Mouse (Mus musculus): Measurements from ENCODE around the gene Rab42. TPM values are rescaled to one million over a fixed set of nuclear protein-coding genes. Genes with fewer than 3 reads are reported as not detected.

Gene Rab42
- polyA plus RNA-seq, 1 experiment: 0.30 TPM

DNA sequence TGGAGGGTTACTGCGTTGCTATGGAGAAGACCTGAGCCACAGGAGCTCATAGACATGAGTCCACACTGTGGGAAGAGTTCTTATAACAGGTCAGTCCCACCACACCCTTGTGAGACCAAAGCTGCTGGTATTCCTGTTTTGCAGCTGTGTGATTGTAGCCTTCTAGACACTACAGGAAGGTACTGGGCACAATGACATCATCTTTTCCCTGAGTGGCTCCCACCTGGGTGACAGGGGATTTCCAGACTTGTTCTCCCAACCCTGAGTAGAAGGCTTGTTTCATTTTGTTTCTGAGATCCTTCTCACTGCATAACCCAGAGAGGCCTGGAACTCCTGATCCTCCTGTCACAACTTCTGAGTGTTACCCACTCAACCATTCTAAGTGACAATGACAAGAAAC, 3.3 kb downstream of the Rab42 start:
- H3K4me3 ChIP-seq: no peak overlapping the region
- H3K36me3 ChIP-seq (ENCODE audit: control insufficient read depth, insufficient read depth): no peaks in the 10 kb centered on the region
- TF ChIP-seq TCF12 (IDR thresholded peaks at IDR 0.05; ENCODE audit: insufficient read depth, poor library complexity, severe bottlenecking): no peak
- no peak for TF ChIP-seq USF1 (IDR thresholded peaks at IDR 0.05; ENCODE audit: low read depth)
- TF ChIP-seq CEBPB (IDR thresholded peaks at IDR 0.05; ENCODE audit: insufficient read depth, poor library complexity, severe bottlenecking): no peak
- TF ChIP-seq POLR2AphosphoS2 (IDR thresholded peaks at IDR 0.05; ENCODE audit: insufficient read length, low read depth): no peak
- no peaks in the 10 kb centered on the region for H3K27me3 ChIP-seq (ENCODE audit: control insufficient read depth, insufficient read depth, insufficient read length)
- H3ac ChIP-seq (ENCODE audit: control insufficient read depth, insufficient read length): no peak overlapping the region
- H3K4me2 ChIP-seq (ENCODE audit: low read depth): no peak overlapping the region
- no peaks in the 10 kb centered on the region for H3K79me2 ChIP-seq (ENCODE audit: control insufficient read depth, insufficient read depth)

DNA sequence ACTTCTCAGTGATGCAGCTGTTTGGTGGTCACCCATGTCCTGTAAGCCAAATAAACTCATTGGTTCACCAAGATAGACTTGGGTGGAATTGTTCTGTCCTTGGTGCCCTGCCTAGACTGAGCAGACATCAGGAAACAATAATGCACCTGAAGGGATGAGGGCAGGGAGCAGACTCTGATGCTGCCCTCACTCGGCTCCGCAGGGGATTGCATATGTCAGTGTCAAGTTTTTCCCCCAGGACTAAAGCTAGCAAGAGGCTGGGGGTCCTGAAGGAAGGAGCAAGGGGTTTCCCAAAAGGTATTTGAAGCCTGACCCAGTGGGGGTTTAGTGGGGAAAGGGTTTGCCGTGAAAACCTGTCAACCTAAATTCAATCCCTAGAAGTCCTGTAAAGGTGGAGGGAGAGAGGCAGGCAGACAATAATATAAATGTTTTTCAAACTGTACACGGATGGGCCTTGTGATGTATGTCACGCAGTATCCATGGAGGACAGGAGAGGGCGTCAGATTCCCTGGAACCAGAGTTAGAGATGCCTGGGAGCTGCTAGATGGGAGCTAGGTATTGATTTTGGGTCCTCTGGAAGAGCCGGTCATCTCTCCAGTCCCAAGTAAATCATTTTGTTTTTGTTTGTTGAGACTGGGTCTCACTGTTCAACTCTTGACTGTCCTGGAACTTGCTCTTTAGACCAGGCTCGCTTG, 7.3 kb downstream of the Rab42 start:
- H3K4me3 ChIP-seq: no peak overlapping the region

DNA sequence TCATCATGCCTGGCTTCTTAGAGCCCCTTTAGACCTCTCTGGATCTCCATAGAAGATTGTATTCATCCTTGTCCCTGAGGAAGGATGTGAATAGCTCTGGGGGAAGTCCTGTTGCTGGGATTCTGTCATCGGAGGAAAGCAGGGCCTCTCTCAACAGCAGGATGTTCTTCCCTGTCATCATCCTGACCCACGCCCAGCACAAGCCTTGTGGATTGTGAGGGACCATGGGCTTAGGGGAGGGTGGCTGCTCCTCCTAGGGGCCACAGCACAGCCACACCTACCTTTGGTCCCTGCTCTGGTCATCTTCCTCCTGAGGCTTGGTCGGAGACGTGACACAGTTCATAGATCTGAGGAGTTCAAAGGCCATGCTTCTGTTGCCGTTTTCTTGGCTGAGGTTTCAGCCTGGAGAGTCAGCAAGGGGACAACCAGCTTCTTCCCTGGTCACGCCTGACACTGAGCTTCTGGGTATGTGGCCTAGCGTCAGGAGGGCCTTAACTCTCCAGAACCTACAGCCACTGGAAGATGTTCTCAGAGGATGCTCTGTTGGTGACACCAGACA, 9.4 kb downstream of the Rab42 start:
- H3K4me2 ChIP-seq (ENCODE audit: low read depth): no peak overlapping the region
- H3K27me3 ChIP-seq (ENCODE audit: control insufficient read depth, insufficient read depth, insufficient read length): no peaks in the 10 kb centered on the region
- no peaks in the 10 kb centered on the region for H3K79me2 ChIP-seq (ENCODE audit: control insufficient read depth, insufficient read depth)
- TF ChIP-seq POLR2A (IDR thresholded peaks at IDR 0.05; ENCODE audit: insufficient read length, low read depth) (no peak), REST (IDR thresholded peaks at IDR 0.05; ENCODE audit: insufficient read depth, insufficient read length) (no peak), TCF3 (IDR thresholded peaks at IDR 0.05; ENCODE audit: insufficient read length, low read depth) (no peak), MYOG (IDR thresholded peaks at IDR 0.05; ENCODE audit: control insufficient read depth in 1 of 3, insufficient read depth in 1 of 3, insufficient read length in 2 of 3, low read depth in 2 of 3) (no peak), SRF (IDR thresholded peaks at IDR 0.05; ENCODE audit: control insufficient read depth, insufficient read length, low read depth) (no peak), TCF12 (IDR thresholded peaks at IDR 0.05; ENCODE audit: insufficient read depth, poor library complexity, severe bottlenecking) (no peak), USF1 (IDR thresholded peaks at IDR 0.05; ENCODE audit: low read depth) (no peak), MAX (IDR thresholded peaks at IDR 0.05; ENCODE audit: low read depth) (no peak), CEBPB (IDR thresholded peaks at IDR 0.05; ENCODE audit: insufficient read depth, poor library complexity, severe bottlenecking) (no peak), E2F4 (IDR thresholded peaks at IDR 0.05; ENCODE audit: insufficient read depth) (no peak), POLR2AphosphoS2 (IDR thresholded peaks at IDR 0.05; ENCODE audit: insufficient read length, low read depth) (no peak), MYOD1 (IDR thresholded peaks at IDR 0.05; ENCODE audit: control insufficient read depth in 1 of 3, insufficient read length in 2 of 3, low read depth in 2 of 3) (no peak)
- no peak overlapping the region for H3ac ChIP-seq (ENCODE audit: control insufficient read depth, insufficient read length)
- no peak overlapping the region for H3K4me3 ChIP-seq
- H3K36me3 ChIP-seq (ENCODE audit: control insufficient read depth, insufficient read depth): peaks cover 8% of the 10 kb centered on the region

More for the DNA sequence above, 7.3 kb downstream of the Rab42 start:
- Histone ChIP-seq H3ac (ENCODE audit: control insufficient read depth, insufficient read length) (no peak overlapping the region), H3K79me2 (ENCODE audit: control insufficient read depth, insufficient read depth) (no peaks in the 10 kb centered on the region), H3K36me3 (ENCODE audit: control insufficient read depth, insufficient read depth) (no peaks in the 10 kb centered on the region), H3K4me2 (ENCODE audit: low read depth) (no peak overlapping the region), H3K27me3 (ENCODE audit: control insufficient read depth, insufficient read depth, insufficient read length) (no peaks in the 10 kb centered on the region)
- TF ChIP-seq POLR2AphosphoS2 (IDR thresholded peaks at IDR 0.05; ENCODE audit: insufficient read length, low read depth) (no peak), REST (IDR thresholded peaks at IDR 0.05; ENCODE audit: insufficient read depth, insufficient read length) (no peak), MYOG (IDR thresholded peaks at IDR 0.05; ENCODE audit: control insufficient read depth in 1 of 3, insufficient read depth in 1 of 3, insufficient read length in 2 of 3, low read depth in 2 of 3) (no peak), POLR2A (IDR thresholded peaks at IDR 0.05; ENCODE audit: insufficient read length, low read depth) (no peak), MAX (IDR thresholded peaks at IDR 0.05; ENCODE audit: low read depth) (no peak), MYOD1 (IDR thresholded peaks at IDR 0.05; ENCODE audit: control insufficient read depth in 1 of 3, insufficient read length in 2 of 3, low read depth in 2 of 3) (no peak), TCF3 (IDR thresholded peaks at IDR 0.05; ENCODE audit: insufficient read length, low read depth) (no peak), TCF12 (IDR thresholded peaks at IDR 0.05; ENCODE audit: insufficient read depth, poor library complexity, severe bottlenecking) (no peak), SRF (IDR thresholded peaks at IDR 0.05; ENCODE audit: control insufficient read depth, insufficient read length, low read depth) (no peak), CEBPB (IDR thresholded peaks at IDR 0.05; ENCODE audit: insufficient read depth, poor library complexity, severe bottlenecking) (no peak), E2F4 (IDR thresholded peaks at IDR 0.05; ENCODE audit: insufficient read depth) (no peak), USF1 (IDR thresholded peaks at IDR 0.05; ENCODE audit: low read depth) (no peak)

DNA sequence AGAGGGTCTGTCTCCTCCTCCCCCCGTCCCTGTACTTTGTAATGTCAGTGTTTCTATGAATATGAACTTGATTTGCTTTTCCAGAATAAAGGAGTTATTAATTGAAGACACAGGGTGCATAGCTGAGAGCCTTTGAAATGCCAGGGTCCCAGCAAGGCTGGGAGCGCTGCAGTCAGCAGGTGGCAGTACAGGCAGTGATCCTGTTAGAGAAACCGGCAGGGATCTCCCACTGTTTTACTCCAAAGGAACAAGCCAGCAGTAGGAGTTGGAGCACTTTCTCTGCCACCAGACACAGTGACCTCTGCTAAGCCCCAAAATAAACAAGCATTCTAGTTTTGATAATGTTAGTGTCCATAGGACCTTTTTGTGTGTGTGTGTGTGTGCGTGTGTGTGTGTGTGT, 10.2 kb downstream of the Rab42 start:
- peaks cover 8% of the 10 kb centered on the region for H3K36me3 ChIP-seq (ENCODE audit: control insufficient read depth, insufficient read depth)
- no peak overlapping the region for H3ac ChIP-seq (ENCODE audit: control insufficient read depth, insufficient read length)
- TF ChIP-seq REST (IDR thresholded peaks at IDR 0.05; ENCODE audit: insufficient read depth, insufficient read length) (no peak), POLR2A (IDR thresholded peaks at IDR 0.05; ENCODE audit: insufficient read length, low read depth) (no peak), MAX (IDR thresholded peaks at IDR 0.05; ENCODE audit: low read depth) (no peak), E2F4 (IDR thresholded peaks at IDR 0.05; ENCODE audit: insufficient read depth) (no peak), TCF12 (IDR thresholded peaks at IDR 0.05; ENCODE audit: insufficient read depth, poor library complexity, severe bottlenecking) (no peak), SRF (IDR thresholded peaks at IDR 0.05; ENCODE audit: control insufficient read depth, insufficient read length, low read depth) (no peak), CEBPB (IDR thresholded peaks at IDR 0.05; ENCODE audit: insufficient read depth, poor library complexity, severe bottlenecking) (no peak), POLR2AphosphoS2 (IDR thresholded peaks at IDR 0.05; ENCODE audit: insufficient read length, low read depth) (no peak), MYOD1 (IDR thresholded peaks at IDR 0.05; ENCODE audit: control insufficient read depth in 1 of 3, insufficient read length in 2 of 3, low read depth in 2 of 3) (no peak), TCF3 (IDR thresholded peaks at IDR 0.05; ENCODE audit: insufficient read length, low read depth) (no peak), USF1 (IDR thresholded peaks at IDR 0.05; ENCODE audit: low read depth) (no peak), MYOG (IDR thresholded peaks at IDR 0.05; ENCODE audit: control insufficient read depth in 1 of 3, insufficient read depth in 1 of 3, insufficient read length in 2 of 3, low read depth in 2 of 3) (no peak)
- H3K79me2 ChIP-seq (ENCODE audit: control insufficient read depth, insufficient read depth): no peaks in the 10 kb centered on the region
- no peak overlapping the region for H3K4me2 ChIP-seq (ENCODE audit: low read depth)
- no peak overlapping the region for H3K4me3 ChIP-seq
- H3K27me3 ChIP-seq (ENCODE audit: control insufficient read depth, insufficient read depth, insufficient read length): no peaks in the 10 kb centered on the region
